Mouse (Mus musculus): ENCODE data around the gene Sar1b. TPM values are rescaled to one million over a fixed set of nuclear protein-coding genes. Genes with fewer than 3 reads are reported as not detected.

Gene Sar1b
- polyA plus RNA-seq, 1 experiment from 2014 or later: 250 TPM

GRCm38 (mm10) chr11:51817756-51818155 lies 54.3 kb downstream of the Sar1b start:
- H3K4me1 ChIP-seq (ENCODE audit: control insufficient read depth, insufficient read depth, low read length): no peaks in the 10 kb centered on the region
- H3K4me2 ChIP-seq (ENCODE audit: low read depth, low read length): no peak overlapping the region
- no peak overlapping the region for H3K4me3 ChIP-seq (ENCODE audit: low read depth, low read length)
- no peak overlapping the region for H3K9ac ChIP-seq (replicated peaks; ENCODE audit: low read depth, low read length)
- H3K27me3 ChIP-seq (ENCODE audit: control insufficient read depth, insufficient read depth, low read length): no peaks in the 10 kb centered on the region
- no peak for ATAC-seq (ENCODE audit: low read depth)
- no peak overlapping the region for H3K27ac ChIP-seq (ENCODE audit: low read depth, low read length)
- no peaks in the 10 kb centered on the region for H3K36me3 ChIP-seq (ENCODE audit: control insufficient read depth, insufficient read depth, low read length)
- WGBS: 33% methylated on average over 6 of the region's 6 CpGs
- H3K9me3 ChIP-seq (ENCODE audit: control insufficient read depth, low read length): no peaks in the 10 kb centered on the region

- H3K4me3 ChIP-seq (ENCODE audit: low read depth, low read length): no peak overlapping the region
- no peaks in the 10 kb centered on the region for H3K4me1 ChIP-seq (ENCODE audit: control insufficient read depth, insufficient read depth, low read length)
- no peaks in the 10 kb centered on the region for H3K27me3 ChIP-seq (ENCODE audit: control insufficient read depth, insufficient read depth, low read length)
- no peak overlapping the region for H3K27ac ChIP-seq (ENCODE audit: low read depth, low read length)
- no peak overlapping the region for H3K9ac ChIP-seq (replicated peaks; ENCODE audit: low read depth, low read length)
- H3K36me3 ChIP-seq (ENCODE audit: control insufficient read depth, insufficient read depth, low read length): no peaks in the 10 kb centered on the region
- H3K9me3 ChIP-seq (ENCODE audit: control insufficient read depth, low read length): no peaks in the 10 kb centered on the region
- ATAC-seq (ENCODE audit: low read depth): no peak
- H3K4me2 ChIP-seq (ENCODE audit: low read depth, low read length): no peak overlapping the region
- 94% methylated on average over 4 of the region's 4 CpGs for WGBS
Observed at GRCm38 (mm10) chr11:51818837-51819236, 55.4 kb downstream of the Sar1b start.

- Histone ChIP-seq H3K36me3 (ENCODE audit: control insufficient read depth, insufficient read depth, low read length) (no peaks in the 10 kb centered on the region), H3K27me3 (ENCODE audit: control insufficient read depth, insufficient read depth, low read length) (no peaks in the 10 kb centered on the region), H3K9ac (replicated peaks; ENCODE audit: low read depth, low read length) (no peak overlapping the region), H3K4me3 (ENCODE audit: low read depth, low read length) (no peak overlapping the region), H3K4me1 (ENCODE audit: control insufficient read depth, insufficient read depth, low read length) (no peaks in the 10 kb centered on the region), H3K9me3 (ENCODE audit: control insufficient read depth, low read length) (no peaks in the 10 kb centered on the region), H3K27ac (ENCODE audit: low read depth, low read length) (no peak overlapping the region), H3K4me2 (ENCODE audit: low read depth, low read length) (no peak overlapping the region)
- no peak for ATAC-seq (ENCODE audit: low read depth)
- WGBS: 79% methylated on average over 3 of the region's 3 CpGs
Observed at GRCm38 (mm10) chr11:51819964-51820363, 56.5 kb downstream of the Sar1b start.

- Histone ChIP-seq H3K4me2 (ENCODE audit: low read depth, low read length) (no peak overlapping the region), H3K27ac (ENCODE audit: low read depth, low read length) (no peak overlapping the region), H3K9ac (replicated peaks; ENCODE audit: low read depth, low read length) (no peak overlapping the region), H3K9me3 (ENCODE audit: control insufficient read depth, low read length) (no peaks in the 10 kb centered on the region), H3K4me3 (ENCODE audit: low read depth, low read length) (no peak overlapping the region), H3K27me3 (ENCODE audit: control insufficient read depth, insufficient read depth, low read length) (no peaks in the 10 kb centered on the region), H3K4me1 (ENCODE audit: control insufficient read depth, insufficient read depth, low read length) (no peaks in the 10 kb centered on the region), H3K36me3 (ENCODE audit: control insufficient read depth, insufficient read depth, low read length) (no peaks in the 10 kb centered on the region)
- ATAC-seq (ENCODE audit: low read depth): no peak
- WGBS: 50% methylated on average over 11 of the region's 11 CpGs
Observed at GRCm38 (mm10) chr11:51820861-51821260, 57.4 kb downstream of the Sar1b start.

GRCm38 (mm10) chr11:51822736-51823135 lies 59.2 kb downstream of the Sar1b start:
- ATAC-seq (ENCODE audit: low read depth): no peak
- Histone ChIP-seq H3K27ac (ENCODE audit: low read depth, low read length) (no peak overlapping the region), H3K4me1 (ENCODE audit: control insufficient read depth, insufficient read depth, low read length) (no peaks in the 10 kb centered on the region), H3K9ac (replicated peaks; ENCODE audit: low read depth, low read length) (no peak overlapping the region), H3K36me3 (ENCODE audit: control insufficient read depth, insufficient read depth, low read length) (no peaks in the 10 kb centered on the region), H3K27me3 (ENCODE audit: control insufficient read depth, insufficient read depth, low read length) (no peaks in the 10 kb centered on the region), H3K9me3 (ENCODE audit: control insufficient read depth, low read length) (no peaks in the 10 kb centered on the region), H3K4me2 (ENCODE audit: low read depth, low read length) (no peak overlapping the region), H3K4me3 (ENCODE audit: low read depth, low read length) (no peak overlapping the region)
- 12% methylated on average over 4 of the region's 4 CpGs for WGBS

- WGBS: 33% methylated on average over 11 of the region's 11 CpGs
- no peak overlapping the region for H3K4me2 ChIP-seq (ENCODE audit: low read depth, low read length)
- H3K9me3 ChIP-seq (ENCODE audit: control insufficient read depth, low read length): no peaks in the 10 kb centered on the region
- no peaks in the 10 kb centered on the region for H3K4me1 ChIP-seq (ENCODE audit: control insufficient read depth, insufficient read depth, low read length)
- H3K36me3 ChIP-seq (ENCODE audit: control insufficient read depth, insufficient read depth, low read length): no peaks in the 10 kb centered on the region
- no peaks in the 10 kb centered on the region for H3K27me3 ChIP-seq (ENCODE audit: control insufficient read depth, insufficient read depth, low read length)
- ATAC-seq (ENCODE audit: low read depth): no peak
- no peak overlapping the region for H3K27ac ChIP-seq (ENCODE audit: low read depth, low read length)
- no peak overlapping the region for H3K4me3 ChIP-seq (ENCODE audit: low read depth, low read length)
- H3K9ac ChIP-seq (replicated peaks; ENCODE audit: low read depth, low read length): no peak overlapping the region
Observed at GRCm38 (mm10) chr11:51823271-51823670, 59.8 kb downstream of the Sar1b start.

GRCm38 (mm10) chr11:51823963-51824753 lies 60.7 kb downstream of the Sar1b start:
- no peak overlapping the region for H3K4me3 ChIP-seq (ENCODE audit: low read depth, low read length)
- 94% methylated on average over 3 of the region's 3 CpGs for WGBS
- ATAC-seq (ENCODE audit: low read depth): no peak
- H3K27ac ChIP-seq (ENCODE audit: low read depth, low read length): no peak overlapping the region
- no peak overlapping the region for H3K4me2 ChIP-seq (ENCODE audit: low read depth, low read length)
- H3K9me3 ChIP-seq (ENCODE audit: control insufficient read depth, low read length): no peaks in the 10 kb centered on the region
- no peaks in the 10 kb centered on the region for H3K27me3 ChIP-seq (ENCODE audit: control insufficient read depth, insufficient read depth, low read length)
- no peak overlapping the region for H3K9ac ChIP-seq (replicated peaks; ENCODE audit: low read depth, low read length)
- H3K36me3 ChIP-seq (ENCODE audit: control insufficient read depth, insufficient read depth, low read length): no peaks in the 10 kb centered on the region
- H3K4me1 ChIP-seq (ENCODE audit: control insufficient read depth, insufficient read depth, low read length): no peaks in the 10 kb centered on the region

GRCm38 (mm10) chr11:51824867-51825424 lies 61.5 kb downstream of the Sar1b start:
- no peaks in the 10 kb centered on the region for H3K36me3 ChIP-seq (ENCODE audit: control insufficient read depth, insufficient read depth, low read length)
- ATAC-seq (ENCODE audit: low read depth): no peak
- H3K4me1 ChIP-seq (ENCODE audit: control insufficient read depth, insufficient read depth, low read length): no peaks in the 10 kb centered on the region
- no peaks in the 10 kb centered on the region for H3K27me3 ChIP-seq (ENCODE audit: control insufficient read depth, insufficient read depth, low read length)
- no peak overlapping the region for H3K9ac ChIP-seq (replicated peaks; ENCODE audit: low read depth, low read length)
- H3K4me2 ChIP-seq (ENCODE audit: low read depth, low read length): no peak overlapping the region
- no peaks in the 10 kb centered on the region for H3K9me3 ChIP-seq (ENCODE audit: control insufficient read depth, low read length)
- WGBS: 90% methylated on average over 19 of the region's 19 CpGs
- H3K4me3 ChIP-seq (ENCODE audit: low read depth, low read length): no peak overlapping the region
- H3K27ac ChIP-seq (ENCODE audit: low read depth, low read length): no peak overlapping the region
